8 mouse cellular contexts compared by ENCODE assay signal in the genomic region with DNA sequence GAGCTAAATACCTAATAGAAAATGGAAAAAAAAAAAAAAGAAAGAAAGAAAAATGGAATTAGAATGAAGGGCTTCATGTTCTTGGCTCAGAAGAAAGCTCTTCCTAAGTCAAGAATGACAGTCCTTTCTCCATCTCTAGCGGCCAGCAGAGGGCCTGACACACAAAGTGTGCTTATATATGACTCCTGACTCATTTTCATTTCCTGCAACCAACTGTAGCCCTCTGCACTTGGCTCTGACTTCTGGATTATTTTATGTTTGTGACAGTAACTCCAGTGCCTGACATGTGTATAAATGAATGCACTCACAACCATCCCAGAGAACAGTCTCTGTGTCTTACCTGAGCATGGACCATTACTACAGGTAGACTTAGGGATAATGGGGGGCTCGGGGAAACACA. TPM values are rescaled to one million over a fixed set of nuclear protein-coding genes. Genes with fewer than 3 reads are reported as not detected.
DNase-seq lines count a peak whose midpoint lies in the region; ATAC-seq lines count a peak whose summit lies in the region.

No protein-coding gene starts in this region.

- H3K4me1 ChIP-seq in heart, embryonic 11.5 days (ENCODE audit: control insufficient read depth, insufficient read depth, low read length): peaks cover 2% of the 10 kb centered on the region; the same call in 1 of the 2 replicates

- no peaks in the 10 kb centered on the region for H3K36me3 ChIP-seq in heart, embryonic 11.5 days (ENCODE audit: control insufficient read depth, insufficient read depth, low read length)

- no peak overlapping the region for H3K27ac ChIP-seq in heart, embryonic 11.5 days (ENCODE audit: low read depth, low read length)

- ATAC-seq in heart, embryonic 11.5 days (replicated peaks; ENCODE audit: insufficient number of reproducible peaks, low FRiP score, low TSS enrichment): no peak

- H3K27me3 ChIP-seq in heart, embryonic 11.5 days (ENCODE audit: control insufficient read depth, insufficient read depth, low read length): peaks cover 6% of the 10 kb centered on the region; the same call in 1 of the 2 replicates

- DNase-seq in heart, postnatal 4 days: peak; percentile 32
- DNase-seq in 3134 (ENCODE audit: extremely low read depth, insufficient read length, low spot score) (peak; percentile 24), ES-CJ7 (ENCODE audit: low read depth, low spot score) (peak; percentile 16)
- peak; percentile 60 for DNase-seq in induced T-regulatory cell, adult 2 months (ENCODE audit: low read depth)
- DNase-seq in thymus, adult 18-20 months: peak; percentile 3 to 18
- DNase-seq in layer of hippocampus, postnatal 25 days (ENCODE audit: extremely low spot score in 1 of 2, low spot score in 1 of 2): no peak
- no peak for DNase-seq in cerebellum, adult 8-10 months

- no peak overlapping the region for H3K4me3 ChIP-seq in heart, embryonic 11.5 days (ENCODE audit: low read depth, low read length)

- no peaks in the 10 kb centered on the region for H3K9me3 ChIP-seq in heart, embryonic 11.5 days (replicated peaks; ENCODE audit: control insufficient read depth, low read length)

- no peak overlapping the region for H3K9ac ChIP-seq in heart, embryonic 11.5 days (ENCODE audit: low read depth, low read length)

- 46% methylated on average over 2 of the region's 2 CpGs for WGBS in heart, embryonic 11.5 days (ENCODE audit: insufficient replicate concordance)

- H3K4me2 ChIP-seq in heart, embryonic 11.5 days: no peak overlapping the region

RNA-seq across cellular contexts. Expression of a gene that starts 2.0 kb away (rescaled TPM):
- total RNA-seq in heart, postnatal 4 days (2021): 1 to 10 TPM; 2.8 to 3.3 TPM
- polyA plus RNA-seq in heart, embryonic 11.5 days (2014; fragmentation: Nextera tagmentation; extraction: Ambion mirVana): 0.44 and 0.47 TPM in 2 replicates
- total RNA-seq in layer of hippocampus, postnatal 25 days (2021): under 1 TPM; 0.45 to 0.54 TPM

RNA-seq across cellular contexts. Expression of a gene that starts 20.0 kb away (rescaled TPM):
- 1 to 10 TPM; 3.7 to 3.8 TPM for total RNA-seq in heart, postnatal 4 days (2021)
- polyA plus RNA-seq in heart, embryonic 11.5 days (2014; fragmentation: Nextera tagmentation; extraction: Ambion mirVana): 4.7 and 7.9 TPM in 2 replicates
- total RNA-seq in layer of hippocampus, postnatal 25 days (2021): 1 to 10 TPM in 1 of 2 experiments, under 1 TPM in 1; 0.70 to 1.3 TPM

RNA-seq across cellular contexts. Expression of a gene that starts 31.1 kb away (rescaled TPM):
- total RNA-seq in heart, postnatal 4 days (2021): 10 to 100 TPM; 30.7 to 30.8 TPM
- polyA plus RNA-seq in heart, embryonic 11.5 days (2014; fragmentation: Nextera tagmentation; extraction: Ambion mirVana): 10.8 and 12.4 TPM in 2 replicates
- 10 to 100 TPM in 1 of 2 experiments, 1 to 10 TPM in 1; 8.7 to 11.0 TPM for total RNA-seq in layer of hippocampus, postnatal 25 days (2021)

Comparison
In these comparisons a context has a peak if more than half of its experiments do, and no peak if none do; other contexts are left out.
1. DNase-seq: peak in heart, postnatal 4 days (single experiment), 3134 (single experiment), ES-CJ7 (single experiment), induced T-regulatory cell, adult 2 months (single experiment) and thymus, adult 18-20 months (2 of 2); none in layer of hippocampus, postnatal 25 days (0 of 2) and cerebellum, adult 8-10 months (single experiment).